Mouse (Mus musculus): ENCODE measurements at regions not wholly inside any gene's neighbourhood (a gene's known extent, or its start where the extent isn't known, plus 50 kb on each side); places are given as distances from the start of the nearest gene placed in this dataset.

GRCm38 (mm10) chr1:42259216-42259977, 436.2 kb upstream of the Pou3f3 start:
- H3K4me3 ChIP-seq (ENCODE audit: low read depth, low read length), result no peak overlapping the region
- H3K27ac ChIP-seq (replicated peaks; ENCODE audit: low read depth, low read length), result no peak overlapping the region
- no peaks in the 10 kb centered on the region for H3K9me3 ChIP-seq (ENCODE audit: control insufficient read depth, low read length)
- DNase-seq (ENCODE audit: low spot score) (peak; percentile 30), ATAC-seq (ENCODE audit: low read depth) (no peak)
- no peak overlapping the region; the same call in 1 of the 2 replicates for H3K4me2 ChIP-seq (ENCODE audit: low read depth, low read length)
- 0 out of 2 replicates have a peak, but pooled peaks cover 3% of the 10 kb centered on the region for H3K27me3 ChIP-seq (replicated peaks; ENCODE audit: control insufficient read depth, insufficient read depth, low read length)
- no peak overlapping the region for H3K9ac ChIP-seq (ENCODE audit: low read depth, low read length)
- H3K4me1 ChIP-seq (ENCODE audit: control insufficient read depth, insufficient read depth, low read length), result no peaks in the 10 kb centered on the region
- no peaks in the 10 kb centered on the region for H3K36me3 ChIP-seq (ENCODE audit: control insufficient read depth, insufficient read depth, low read length)
- 46% methylated on average over 13 of the region's 13 CpGs for WGBS

GRCm38 (mm10) chr1:42260033-42260925, 435.3 kb upstream of the Pou3f3 start:
- H3K9ac ChIP-seq (ENCODE audit: low read depth, low read length), result no peak overlapping the region
- H3K27me3 ChIP-seq (replicated peaks; ENCODE audit: control insufficient read depth, insufficient read depth, low read length), result 0 out of 2 replicates have a peak, but pooled peaks cover 3% of the 10 kb centered on the region
- H3K4me3 ChIP-seq (ENCODE audit: low read depth, low read length), result no peak overlapping the region
- no peak overlapping the region for H3K27ac ChIP-seq (replicated peaks; ENCODE audit: low read depth, low read length)
- no peaks in the 10 kb centered on the region for H3K36me3 ChIP-seq (ENCODE audit: control insufficient read depth, insufficient read depth, low read length)
- ATAC-seq (ENCODE audit: low read depth) (no peak), DNase-seq (ENCODE audit: low spot score) (no peak)
- H3K4me2 ChIP-seq (ENCODE audit: low read depth, low read length), result no peak overlapping the region; the same call in 1 of the 2 replicates
- H3K4me1 ChIP-seq (ENCODE audit: control insufficient read depth, insufficient read depth, low read length), result no peaks in the 10 kb centered on the region
- H3K9me3 ChIP-seq (ENCODE audit: control insufficient read depth, low read length), result no peaks in the 10 kb centered on the region
- 60% methylated on average over 9 of the region's 9 CpGs for WGBS

- Histone ChIP-seq H3K4me1 (ENCODE audit: control insufficient read depth, insufficient read depth, low read length) (no peaks in the 10 kb centered on the region), H3K9me3 (ENCODE audit: control insufficient read depth, low read length) (no peaks in the 10 kb centered on the region), H3K9ac (ENCODE audit: low read depth, low read length) (no peak overlapping the region), H3K4me2 (ENCODE audit: low read depth, low read length) (no peak overlapping the region), H3K27me3 (replicated peaks; ENCODE audit: control insufficient read depth, insufficient read depth, low read length) (0 out of 2 replicates have a peak, but pooled peaks cover 3% of the 10 kb centered on the region), H3K4me3 (ENCODE audit: low read depth, low read length) (no peak overlapping the region), H3K36me3 (ENCODE audit: control insufficient read depth, insufficient read depth, low read length) (no peaks in the 10 kb centered on the region), H3K27ac (replicated peaks; ENCODE audit: low read depth, low read length) (no peak overlapping the region)
- 66% methylated on average over 3 of the region's 3 CpGs for WGBS
- ATAC-seq (ENCODE audit: low read depth) (no peak), DNase-seq (ENCODE audit: low spot score) (no peak)
These were observed 434.5 kb upstream of the Pou3f3 start for GRCm38 (mm10) chr1:42261031-42261430.

GRCm38 (mm10) chr1:42261800-42262199, 433.8 kb upstream of the Pou3f3 start:
- H3K36me3 ChIP-seq (ENCODE audit: control insufficient read depth, insufficient read depth, low read length), result no peaks in the 10 kb centered on the region
- no peaks in the 10 kb centered on the region for H3K9me3 ChIP-seq (ENCODE audit: control insufficient read depth, low read length)
- peak overlapping the region; percentile 31 for H3K4me3 ChIP-seq (ENCODE audit: low read depth, low read length)
- no peak for ATAC-seq (ENCODE audit: low read depth)
- H3K9ac ChIP-seq (ENCODE audit: low read depth, low read length), result peak overlapping the region; percentile 52; the same call in 1 of the 2 replicates
- 0 out of 2 replicates have a peak, but pooled peaks cover 3% of the 10 kb centered on the region for H3K27me3 ChIP-seq (replicated peaks; ENCODE audit: control insufficient read depth, insufficient read depth, low read length)
- peak overlapping the region; percentile 57 for H3K4me2 ChIP-seq (ENCODE audit: low read depth, low read length)
- peak; percentile 54 for DNase-seq (ENCODE audit: low spot score)
- 3% methylated on average over 13 of the region's 13 CpGs for WGBS
- H3K4me1 ChIP-seq (ENCODE audit: control insufficient read depth, insufficient read depth, low read length), result no peaks in the 10 kb centered on the region
- H3K27ac ChIP-seq (replicated peaks; ENCODE audit: low read depth, low read length), result no peak overlapping the region; the same call in 1 of the 2 replicates

- ATAC-seq (ENCODE audit: low read depth), result no peak
- H3K4me2 ChIP-seq (ENCODE audit: low read depth, low read length), result peak overlapping the region; percentile 57; the same call in 1 of the 2 replicates
These were observed 433.0 kb upstream of the Pou3f3 start for GRCm38 (mm10) chr1:42262606-42263005.

GRCm38 (mm10) chr1:42277130-42277529, 418.4 kb upstream of the Pou3f3 start:
- no peaks in the 10 kb centered on the region for H3K9me3 ChIP-seq (ENCODE audit: control insufficient read depth, low read length)
- H3K4me3 ChIP-seq (ENCODE audit: low read depth, low read length), result no peak overlapping the region
- H3K27me3 ChIP-seq (replicated peaks; ENCODE audit: control insufficient read depth, insufficient read depth, low read length), result no peaks in the 10 kb centered on the region
- no peak overlapping the region for H3K27ac ChIP-seq (replicated peaks; ENCODE audit: low read depth, low read length)
- H3K4me1 ChIP-seq (ENCODE audit: control insufficient read depth, insufficient read depth, low read length), result no peaks in the 10 kb centered on the region
- no peak overlapping the region for H3K9ac ChIP-seq (ENCODE audit: low read depth, low read length)
- 45% methylated on average over 8 of the region's 8 CpGs for WGBS
- DNase-seq (ENCODE audit: low spot score), result no peak
- no peak for ATAC-seq (ENCODE audit: low read depth)
- no peaks in the 10 kb centered on the region for H3K36me3 ChIP-seq (ENCODE audit: control insufficient read depth, insufficient read depth, low read length)
- no peak overlapping the region for H3K4me2 ChIP-seq (ENCODE audit: low read depth, low read length)

More at GRCm38 (mm10) chr1:42262606-42263005, 433.0 kb upstream of the Pou3f3 start:
- no peak for DNase-seq (ENCODE audit: low spot score)
- 70% methylated on average over 5 of the region's 5 CpGs for WGBS
- Histone ChIP-seq H3K9ac (ENCODE audit: low read depth, low read length) (no peak overlapping the region), H3K4me3 (ENCODE audit: low read depth, low read length) (peak overlapping the region; percentile 4; the same call in 1 of the 2 replicates), H3K9me3 (ENCODE audit: control insufficient read depth, low read length) (no peaks in the 10 kb centered on the region), H3K36me3 (ENCODE audit: control insufficient read depth, insufficient read depth, low read length) (no peaks in the 10 kb centered on the region), H3K27ac (replicated peaks; ENCODE audit: low read depth, low read length) (no peak overlapping the region), H3K27me3 (replicated peaks; ENCODE audit: control insufficient read depth, insufficient read depth, low read length) (0 out of 2 replicates have a peak, but pooled peaks cover 3% of the 10 kb centered on the region), H3K4me1 (ENCODE audit: control insufficient read depth, insufficient read depth, low read length) (no peaks in the 10 kb centered on the region)

- Histone ChIP-seq H3K4me3 (ENCODE audit: low read depth, low read length) (peak overlapping the region; percentile 18), H3K4me2 (ENCODE audit: low read depth, low read length) (peak overlapping the region; percentile 50), H3K27ac (replicated peaks; ENCODE audit: low read depth, low read length) (peak overlapping the region; percentile 61; the same call in 1 of the 2 replicates), H3K36me3 (ENCODE audit: control insufficient read depth, insufficient read depth, low read length) (no peaks in the 10 kb centered on the region), H3K4me1 (ENCODE audit: control insufficient read depth, insufficient read depth, low read length) (peaks cover 8% of the 10 kb centered on the region; the same call in 1 of the 2 replicates), H3K9me3 (ENCODE audit: control insufficient read depth, low read length) (no peaks in the 10 kb centered on the region), H3K27me3 (replicated peaks; ENCODE audit: control insufficient read depth, insufficient read depth, low read length) (no peaks in the 10 kb centered on the region), H3K9ac (ENCODE audit: low read depth, low read length) (peak overlapping the region; percentile 23; the same call in 1 of the 2 replicates)
- 39% methylated on average over 10 of the region's 10 CpGs for WGBS
- ATAC-seq (ENCODE audit: low read depth) (no peak), DNase-seq (ENCODE audit: low spot score) (peak; percentile 26)
These were observed 399.7 kb upstream of the Pou3f3 start for GRCm38 (mm10) chr1:42295841-42296240.

- H3K4me1 ChIP-seq (ENCODE audit: control insufficient read depth, insufficient read depth, low read length), result no peaks in the 10 kb centered on the region
- no peak for DNase-seq (ENCODE audit: low spot score)
- no peaks in the 10 kb centered on the region for H3K36me3 ChIP-seq (ENCODE audit: control insufficient read depth, insufficient read depth, low read length)
- ATAC-seq (ENCODE audit: low read depth), result no peak
- no peak overlapping the region for H3K4me2 ChIP-seq (ENCODE audit: low read depth, low read length)
- WGBS, result 90% methylated on average over 1 of the region's 1 CpGs
- no peaks in the 10 kb centered on the region for H3K9me3 ChIP-seq (ENCODE audit: control insufficient read depth, low read length)
- no peak overlapping the region for H3K4me3 ChIP-seq (ENCODE audit: low read depth, low read length)
- H3K27me3 ChIP-seq (replicated peaks; ENCODE audit: control insufficient read depth, insufficient read depth, low read length), result no peaks in the 10 kb centered on the region
- no peak overlapping the region for H3K9ac ChIP-seq (ENCODE audit: low read depth, low read length)
- no peak overlapping the region for H3K27ac ChIP-seq (replicated peaks; ENCODE audit: low read depth, low read length)
These were observed 386.3 kb upstream of the Pou3f3 start for GRCm38 (mm10) chr1:42309251-42309650.

Measured in embryonic facial prominence, embryonic 14.5 days (tissue).